Mouse (Mus musculus): Measurements from ENCODE around the gene Mob3b.
"Not testable (repeated sequence)": the region's sequence is repeated elsewhere in the genome, so short reads cannot be mapped to it uniquely, and the experiment has no call there.

Gene Mob3b

DNA sequence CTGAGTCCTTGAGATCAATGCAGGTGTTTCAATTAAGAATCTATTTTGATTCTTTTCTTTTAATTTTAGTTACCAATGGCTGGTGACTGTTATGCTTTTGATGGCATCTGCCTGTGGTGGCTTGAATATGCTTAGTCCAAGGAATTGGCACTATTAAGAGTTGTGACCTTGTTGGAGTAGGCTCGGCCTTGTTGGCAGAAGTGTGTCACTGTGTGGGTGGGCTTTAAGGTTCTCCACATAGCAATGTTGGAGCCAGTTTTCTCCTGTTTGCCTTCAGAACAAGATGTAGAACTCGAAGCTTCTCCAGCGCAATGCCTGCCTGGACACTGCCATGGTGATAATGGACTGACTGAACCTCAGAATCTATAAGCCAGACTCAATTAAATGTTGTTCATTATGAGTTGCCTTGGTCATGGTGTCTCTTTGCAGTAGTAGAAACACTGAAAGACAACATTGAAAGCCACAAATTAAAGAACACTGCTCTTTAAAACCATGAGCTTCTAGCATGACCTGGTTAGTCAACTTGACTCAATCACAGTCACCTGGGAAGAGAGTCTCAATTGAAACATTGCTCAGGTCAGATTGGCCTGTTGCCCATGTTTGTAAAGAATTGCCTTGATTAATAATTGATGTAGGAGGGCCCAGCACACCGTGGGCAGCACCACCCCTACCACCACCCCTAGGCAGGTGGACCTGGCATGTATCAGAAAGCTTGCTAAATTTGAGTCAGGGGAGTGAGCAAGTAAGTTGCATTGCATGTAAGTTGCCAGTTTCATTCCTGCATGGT lies 180.2 kb downstream of the Mob3b start:
- in situ Hi-C loops (cut with MboI, MseI): no loop called here

DNA sequence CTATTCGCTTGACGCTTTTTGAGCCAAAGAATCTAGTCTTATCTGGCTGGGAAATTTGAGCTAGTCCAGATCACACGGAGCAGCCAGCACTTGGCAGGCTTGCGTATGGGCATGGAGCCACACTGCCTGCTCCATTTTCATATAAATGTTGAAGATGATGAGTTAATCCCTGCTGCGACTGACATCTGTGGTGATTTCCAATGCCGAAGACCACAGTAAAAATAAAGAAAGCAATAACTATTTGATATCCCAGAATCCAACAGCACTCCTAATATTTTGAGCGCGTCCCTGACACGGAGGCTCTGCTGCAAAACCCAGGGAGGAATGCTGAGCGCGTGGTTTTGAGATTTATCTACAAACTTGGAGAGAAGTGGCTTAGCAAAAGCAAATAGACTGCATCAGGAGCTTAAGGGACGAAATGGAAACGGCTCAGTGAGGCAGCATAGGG lies 180.9 kb downstream of the Mob3b start:
- in situ Hi-C loops (cut with MboI, MseI): no loop called here

DNA sequence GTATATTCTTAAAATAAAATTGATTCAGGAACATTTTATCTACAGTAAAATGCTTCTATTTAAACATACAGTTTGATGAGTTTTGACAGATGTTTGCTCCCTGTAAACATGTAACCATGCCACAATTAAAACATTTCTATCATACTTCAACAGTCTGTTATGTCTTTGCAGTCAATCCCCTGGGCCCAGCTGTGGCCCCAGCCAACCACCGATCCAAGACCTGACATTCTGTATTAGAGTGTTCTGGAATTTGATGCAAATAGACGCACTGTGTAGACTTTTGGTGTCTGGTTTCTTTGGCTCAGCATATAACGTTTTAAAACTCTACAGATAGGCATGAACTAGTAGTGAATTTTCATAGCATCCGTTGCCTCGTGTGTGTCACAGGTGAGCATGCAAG lies 182.5 kb downstream of the Mob3b start:
- in situ Hi-C loops (cut with MboI, MseI): no loop called here

DNA sequence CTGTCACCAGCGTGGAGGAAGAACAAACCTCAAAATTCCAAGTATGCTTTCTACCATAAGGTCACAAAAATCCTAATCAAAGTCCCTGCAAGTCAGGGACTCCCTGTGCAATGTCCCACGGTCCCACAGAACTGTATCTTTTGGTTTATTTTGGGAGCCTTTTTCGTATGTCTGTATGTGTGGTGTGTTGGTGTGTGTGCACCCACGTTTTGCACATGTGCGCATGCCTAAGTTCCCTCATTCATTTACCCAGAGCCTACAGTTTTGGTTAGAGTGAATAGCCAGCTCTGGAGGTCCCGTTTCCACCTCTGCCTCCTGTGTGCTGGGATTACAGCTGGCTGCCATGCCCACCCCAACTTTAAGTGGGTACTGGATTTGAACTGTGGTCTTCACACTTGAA lies 189.7 kb downstream of the Mob3b start:
- in situ Hi-C loops (cut with MboI, MseI): no loop called here

DNA sequence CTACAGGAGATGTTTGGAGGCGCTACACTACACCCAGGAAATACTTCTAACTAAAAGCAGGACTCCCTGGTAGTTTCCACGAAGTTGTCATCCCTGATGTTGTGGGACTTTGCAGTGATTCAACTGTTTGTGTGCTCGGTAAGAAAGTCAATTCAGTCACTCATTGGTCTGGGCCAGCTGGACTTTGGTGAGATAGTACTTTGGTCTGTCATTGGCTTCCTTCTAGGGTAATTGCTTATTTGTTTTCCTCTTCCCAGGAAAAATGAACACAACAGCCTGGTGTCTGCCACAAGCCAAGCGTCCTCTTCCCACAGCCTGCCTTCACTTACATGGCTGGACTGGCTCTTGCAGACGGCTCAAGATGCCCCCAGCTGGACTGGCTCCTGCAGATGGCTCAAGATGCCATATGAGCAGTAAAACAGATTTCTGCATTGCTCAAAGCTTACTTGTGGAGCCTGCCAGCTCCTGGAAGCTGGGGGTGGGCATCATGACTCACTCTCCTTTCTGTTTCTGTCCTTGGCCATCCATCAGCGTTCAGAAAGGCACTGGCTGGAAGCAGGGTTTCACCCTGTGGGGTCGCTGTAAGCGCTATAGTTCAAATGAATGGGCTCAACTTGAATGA lies 190.8 kb downstream of the Mob3b start:
- in situ Hi-C loops (cut with MboI, MseI): no loop called here

DNA sequence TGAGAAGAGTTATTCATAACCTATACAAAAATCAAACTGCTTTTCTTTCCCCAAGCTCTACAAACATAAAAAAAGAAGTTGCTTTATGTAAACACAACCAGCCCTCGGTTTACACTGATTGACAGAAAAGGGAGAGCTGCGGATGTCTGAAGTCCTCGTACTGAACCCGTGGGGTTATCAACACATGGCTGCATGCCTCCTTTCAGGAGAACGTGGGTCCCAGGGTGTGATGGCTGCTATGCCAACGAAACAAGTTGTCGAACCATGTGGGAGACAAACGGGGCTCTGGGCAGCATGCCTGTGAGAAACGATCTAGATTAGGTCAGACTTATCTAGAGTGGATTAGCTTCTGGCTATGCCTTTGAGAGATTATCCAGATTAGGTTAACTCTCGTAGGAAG lies 192.4 kb downstream of the Mob3b start:
- in situ Hi-C loops (cut with MboI, MseI): no loop called here

DNA sequence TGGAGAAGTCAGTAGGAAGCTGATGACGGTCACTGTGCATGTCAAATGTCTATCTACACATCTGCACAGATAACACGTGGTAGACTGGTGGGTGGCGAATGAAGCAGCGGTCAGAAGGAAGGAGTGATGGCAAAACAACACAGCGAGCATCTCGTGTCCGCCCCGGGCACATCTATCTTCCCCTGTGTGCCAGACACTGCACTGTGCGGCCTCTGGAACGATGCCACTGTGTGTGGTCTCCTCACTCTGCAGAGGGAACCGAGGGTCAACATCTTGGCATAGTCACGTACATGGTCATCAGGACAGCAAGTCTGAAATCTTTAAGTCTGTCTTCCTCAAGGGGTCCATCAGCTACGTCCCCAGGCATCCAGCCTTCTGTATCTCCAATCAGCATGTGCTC lies 193.3 kb downstream of the Mob3b start:
- in situ Hi-C loops (cut with MboI, MseI): no loop called here

DNA sequence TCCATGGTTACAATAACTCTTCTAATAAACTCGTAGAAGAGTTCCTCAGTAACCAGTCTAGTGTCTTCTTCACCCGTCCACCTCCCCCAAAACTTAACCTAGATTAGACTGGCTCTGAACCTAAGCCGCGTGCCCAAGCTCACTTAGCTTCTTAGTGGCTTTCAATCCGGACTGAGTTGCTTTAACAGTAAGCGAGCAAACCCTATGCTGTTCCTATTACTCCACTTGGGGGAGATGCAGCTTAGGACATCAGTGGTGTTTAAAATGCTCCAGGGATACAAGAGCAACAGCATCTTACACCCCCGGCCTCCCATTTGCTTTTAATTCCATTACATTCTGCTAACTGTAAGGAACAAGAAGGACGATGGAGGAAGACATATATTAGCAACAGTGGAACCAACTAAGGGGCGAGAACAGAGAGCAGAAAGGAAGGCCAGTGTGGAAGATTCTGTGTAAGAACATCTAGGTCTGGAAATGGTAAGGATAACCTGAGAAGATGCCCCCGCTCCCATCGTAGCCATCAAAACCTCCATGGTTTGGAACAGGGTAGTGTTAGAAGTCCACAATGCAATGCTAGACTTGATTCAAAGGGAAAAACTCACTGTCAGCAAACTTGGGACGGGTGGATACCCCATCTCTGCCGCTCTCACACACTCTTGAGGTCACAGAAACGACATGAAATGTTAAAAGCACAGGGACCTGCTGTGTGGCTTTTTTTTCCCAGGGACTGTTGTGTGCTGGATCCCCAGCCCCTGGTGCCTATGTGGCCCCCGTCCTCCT lies 196.3 kb downstream of the Mob3b start:
- in situ Hi-C loops (cut with MboI, MseI): no loop called here

DNA sequence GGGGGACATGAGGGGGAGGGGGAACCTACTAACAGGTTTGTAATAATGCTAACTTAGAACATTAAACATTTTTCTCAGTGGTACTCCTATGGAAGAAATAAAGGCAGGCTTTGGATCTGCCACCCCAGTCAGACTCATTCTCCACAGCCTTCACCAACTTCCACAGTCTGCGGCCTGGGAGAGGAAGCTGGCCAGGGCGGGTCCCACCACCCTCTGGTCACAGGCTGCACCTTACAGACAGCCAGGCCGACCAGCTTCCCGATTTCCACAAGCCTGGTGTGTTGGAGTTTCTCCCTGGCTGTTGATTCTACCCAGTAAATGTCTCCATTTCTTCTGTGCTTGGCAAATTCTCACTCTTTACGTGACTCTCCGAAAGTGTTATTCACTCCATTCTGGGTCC lies 197.8 kb downstream of the Mob3b start:
- in situ Hi-C loops (cut with MboI, MseI): loop anchor here (5.0 kb wide), 1 partner anchor 203 kb away; no protein-coding TSS in a partner anchor

DNA sequence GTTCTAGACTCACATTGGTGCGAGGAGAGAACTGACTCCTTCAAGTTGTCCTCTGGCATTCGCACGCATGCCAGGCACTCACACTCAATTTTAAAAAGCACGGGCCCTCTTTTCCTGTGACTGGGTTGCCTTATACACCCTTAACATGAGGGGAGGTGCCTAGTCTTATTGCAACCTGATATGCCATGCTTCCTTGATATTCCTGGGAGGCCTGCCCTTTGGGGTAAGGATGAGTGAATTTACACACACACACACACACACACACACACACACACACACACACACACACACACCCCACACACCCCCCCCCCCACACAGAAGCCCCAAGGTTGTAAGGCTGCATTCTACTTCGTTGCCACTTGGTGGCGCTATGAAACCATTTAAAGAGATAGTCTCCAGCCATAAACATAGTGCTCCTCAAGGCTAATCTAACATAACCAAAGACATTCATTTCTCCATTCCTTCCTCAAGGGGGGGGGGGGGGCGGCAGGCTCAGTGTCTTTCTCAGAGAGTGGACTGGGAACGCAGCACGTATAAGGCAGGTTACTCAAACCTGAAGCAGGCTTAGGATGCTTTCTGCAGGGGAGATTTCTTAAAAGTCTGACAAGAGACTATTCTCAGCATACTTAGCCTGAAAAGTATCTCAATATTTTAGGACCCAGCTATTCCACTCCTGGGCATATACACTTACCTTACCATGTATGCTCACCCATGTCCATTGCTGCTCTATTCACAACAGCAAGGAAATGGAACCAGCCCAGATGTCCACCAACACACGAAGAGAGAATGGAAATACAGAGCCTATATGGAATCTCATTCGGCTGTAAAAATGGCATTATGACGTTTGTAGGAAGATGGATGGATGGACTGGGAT lies 198.9 kb downstream of the Mob3b start:
- in situ Hi-C loops (cut with MboI, MseI): loop anchor here (5.0 kb wide), 1 partner anchor 204 kb away; no protein-coding TSS in a partner anchor

DNA sequence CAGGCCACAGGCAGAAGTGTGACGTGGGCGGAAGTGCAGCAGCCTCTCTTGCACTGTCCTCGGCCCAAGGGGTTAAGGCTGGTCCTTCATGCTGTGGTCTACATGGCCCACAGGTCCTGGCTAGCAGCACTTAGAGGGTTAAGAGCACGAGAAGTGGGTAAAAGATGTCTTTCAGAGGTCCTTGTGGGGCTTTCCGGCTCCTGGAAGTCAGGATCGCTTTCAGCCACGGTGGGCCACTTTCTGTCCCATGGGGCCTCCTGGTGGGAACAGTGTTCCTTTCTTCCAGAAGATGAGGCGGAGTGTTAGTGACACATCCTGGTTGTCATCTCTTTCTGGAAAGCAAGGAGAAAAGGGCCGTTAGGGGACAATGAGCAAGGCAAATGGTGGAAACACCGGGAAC lies 203.6 kb downstream of the Mob3b start:
- in situ Hi-C loops (cut with MboI, MseI): no loop called here

DNA sequence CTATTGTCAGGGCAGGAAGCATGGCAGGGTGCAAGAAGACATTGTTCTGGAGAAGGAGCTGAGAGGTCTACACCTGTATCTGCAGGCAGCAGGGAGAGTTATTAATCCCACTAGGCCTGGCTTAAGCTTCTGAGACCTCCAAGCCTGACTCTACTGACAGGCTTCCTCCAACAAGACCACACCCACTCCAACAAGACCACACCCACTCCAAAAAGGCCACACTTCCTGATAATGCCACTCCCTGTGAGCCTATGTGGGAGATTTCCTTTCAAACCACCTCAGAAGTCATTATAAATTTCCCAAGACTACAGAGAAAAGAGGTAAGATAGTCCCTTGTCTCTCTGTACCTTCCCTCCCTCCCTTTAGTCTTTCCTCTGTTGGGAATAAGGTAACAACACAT lies 210.1 kb downstream of the Mob3b start:
- in situ Hi-C loops (cut with MboI, MseI): no loop called here

DNA sequence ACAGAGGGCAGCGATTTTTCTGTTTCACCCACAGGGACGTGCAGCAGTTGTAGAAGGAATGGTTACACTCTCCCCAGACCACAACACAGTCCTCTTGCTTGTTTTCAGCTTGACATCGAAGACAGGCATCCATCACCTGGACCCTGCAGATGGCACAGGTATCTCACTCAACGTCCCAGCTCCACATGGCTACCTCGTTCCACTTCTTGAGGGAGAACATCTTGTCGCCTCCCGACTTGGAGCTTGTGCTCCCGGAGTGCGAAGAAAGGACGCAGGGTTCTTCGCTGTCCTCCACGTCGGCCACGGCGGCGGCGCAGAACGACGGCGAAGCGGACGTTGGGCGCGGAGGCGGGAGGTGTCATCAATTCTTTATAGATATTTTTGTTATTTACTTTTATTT lies 216.2 kb downstream of the Mob3b start:
- in situ Hi-C loops (cut with MboI, MseI): no loop called here

DNA sequence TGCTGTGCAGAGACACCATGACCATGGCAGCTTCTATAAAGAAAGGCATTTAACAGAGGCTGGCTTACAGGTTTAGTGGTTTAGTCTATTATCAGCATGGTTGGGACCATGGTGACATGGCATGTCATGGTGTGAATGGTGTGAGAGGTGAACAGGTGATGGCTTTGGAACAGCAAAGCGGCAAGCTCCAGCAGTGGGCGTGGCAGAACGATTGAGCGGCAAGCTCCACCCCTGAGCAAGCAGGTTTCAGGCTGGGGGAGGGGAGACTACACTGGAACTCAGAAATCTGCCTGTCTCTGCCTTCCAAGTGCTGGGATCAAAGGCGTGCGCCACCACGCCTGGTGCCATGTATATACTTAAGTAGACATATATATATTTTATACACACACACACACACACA lies 228.9 kb downstream of the Mob3b start:
- in situ Hi-C loops (cut with MboI, MseI): not testable (repeated sequence)

DNA sequence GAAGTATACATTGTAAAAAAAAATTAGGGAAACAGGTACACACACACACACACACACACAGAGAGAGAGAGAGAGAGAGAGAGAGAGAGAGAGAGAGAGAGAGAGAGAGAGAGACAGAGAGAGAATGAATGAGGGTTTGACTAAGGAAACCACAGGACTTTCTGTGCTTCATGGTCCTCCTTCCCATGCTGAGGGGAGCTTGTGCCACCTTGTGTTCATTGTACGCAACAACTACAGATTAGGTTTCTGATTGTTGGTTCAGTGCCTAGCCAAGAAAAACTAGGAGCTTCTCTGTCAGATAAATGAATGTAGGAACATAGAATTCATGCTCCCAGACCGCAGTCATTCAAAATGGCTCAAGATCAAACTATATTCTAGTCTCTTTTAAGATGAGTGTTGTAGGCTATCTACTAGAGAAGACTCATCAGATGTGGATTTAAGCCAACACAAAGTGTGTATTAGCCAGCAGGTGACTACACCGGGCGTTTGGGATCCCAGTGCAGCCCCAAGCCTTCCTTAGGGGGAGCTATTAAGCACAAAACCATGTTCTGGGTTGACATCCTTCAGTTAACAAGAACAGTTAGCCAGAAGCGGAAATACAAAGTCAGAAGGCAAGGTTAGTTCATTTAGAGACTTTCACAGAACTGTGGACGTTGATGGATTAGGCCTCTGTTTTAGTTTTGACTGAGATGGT lies 235.0 kb downstream of the Mob3b start:
- in situ Hi-C loops (cut with MboI, MseI): no loop called here

DNA sequence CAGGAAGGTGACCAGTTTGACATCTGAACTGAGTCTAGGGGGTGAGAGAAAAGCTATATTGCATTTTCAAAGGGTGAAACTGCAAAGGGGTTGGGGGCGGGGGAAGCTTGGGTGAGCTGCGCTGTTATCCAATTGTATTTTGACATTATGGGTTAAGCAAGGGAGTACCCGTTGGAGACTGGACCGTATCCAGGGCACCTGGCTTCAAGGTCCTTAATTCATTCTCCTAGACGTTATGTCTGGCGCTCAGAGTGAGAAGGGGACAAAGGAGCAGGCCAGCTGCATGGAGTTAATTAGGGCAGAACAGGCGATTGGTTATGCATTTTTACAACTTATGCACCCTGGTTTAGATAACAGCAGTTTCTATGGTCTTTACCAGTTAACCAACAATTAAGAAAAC lies 239.9 kb downstream of the Mob3b start:
- in situ Hi-C loops (cut with MboI, MseI): no loop called here

DNA sequence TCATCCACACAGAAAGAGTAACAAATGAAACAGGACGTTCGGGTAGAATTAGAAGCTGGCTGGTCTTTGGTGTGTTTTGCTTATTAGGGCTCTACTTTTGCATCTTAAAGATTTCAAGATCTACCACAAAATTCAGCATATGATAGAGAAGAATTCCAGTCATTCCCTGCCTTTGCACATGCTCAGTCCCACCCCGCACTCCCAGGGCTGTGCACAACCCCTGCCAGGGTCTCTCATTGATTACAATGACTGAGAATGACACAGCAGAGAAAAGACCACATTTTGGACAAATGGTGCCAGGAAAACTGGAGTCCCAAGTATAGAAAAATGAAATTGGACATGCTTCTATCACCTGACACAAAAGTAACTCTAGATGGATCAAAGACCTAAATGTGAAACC lies 245.1 kb downstream of the Mob3b start:
- in situ Hi-C loops (cut with MboI, MseI): no loop called here

DNA sequence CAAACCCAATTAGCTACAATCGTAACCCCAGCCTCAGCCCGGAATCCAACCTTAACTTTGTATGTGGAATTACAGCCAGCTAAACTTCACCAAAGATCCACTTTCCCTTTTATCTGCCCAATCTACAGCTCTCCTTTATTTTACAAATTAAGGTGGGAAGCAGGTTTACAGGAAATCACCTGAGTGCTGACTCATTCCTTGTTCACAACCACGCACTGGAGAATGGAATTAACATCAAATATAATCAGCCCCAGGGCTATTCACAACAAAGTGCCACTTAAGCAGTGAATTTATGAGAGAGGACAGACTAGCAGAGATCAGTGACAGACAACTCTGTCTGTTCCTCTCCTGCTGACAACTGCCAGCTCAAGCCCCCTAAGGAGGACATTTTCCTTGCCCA lies 245.9 kb downstream of the Mob3b start:
- in situ Hi-C loops (cut with MboI, MseI): no loop called here

DNA sequence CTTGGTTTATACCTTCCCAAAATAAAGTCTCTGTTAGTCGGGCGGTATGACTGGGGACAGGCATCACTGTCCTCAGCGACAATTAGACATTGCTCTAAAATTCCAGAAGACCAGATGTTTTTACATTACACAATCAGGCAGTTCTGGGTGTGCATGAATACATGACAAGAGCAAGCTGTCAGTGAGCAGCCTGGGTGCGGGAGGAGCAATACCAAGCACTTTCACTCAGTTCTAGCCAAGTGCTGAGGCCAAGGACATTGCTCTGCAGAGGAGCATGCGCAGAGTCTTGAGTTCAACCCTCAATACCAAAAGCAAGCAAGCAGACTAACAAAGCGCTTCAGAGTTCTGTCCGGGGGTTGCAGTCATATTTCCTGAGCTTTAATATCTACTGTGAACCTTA lies 249.2 kb downstream of the Mob3b start:
- in situ Hi-C loops (cut with MboI, MseI): loop anchor here (10.0 kb wide), 1 partner anchor 123 kb away; no protein-coding TSS in a partner anchor

DNA sequence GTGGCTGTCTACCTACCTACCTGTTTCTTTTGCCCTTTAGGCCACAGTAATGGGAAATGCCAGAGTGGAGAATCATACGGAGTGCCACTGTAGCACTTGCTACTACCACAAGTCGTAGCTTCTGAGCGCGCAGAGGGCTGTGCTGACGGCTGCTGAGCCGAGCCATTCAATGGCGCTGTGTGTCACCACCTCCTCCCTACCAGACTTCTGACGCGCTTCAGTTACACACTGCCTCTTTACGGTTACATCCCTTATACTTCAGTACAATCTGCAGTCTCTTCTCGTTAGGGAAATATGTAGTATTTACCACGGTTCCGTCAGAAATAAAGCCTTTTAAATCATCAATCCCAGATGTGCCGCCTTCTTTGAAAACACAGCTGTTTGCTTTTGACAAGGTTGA lies 250.3 kb downstream of the Mob3b start:
- in situ Hi-C loops (cut with MboI, MseI): loop anchor here (10.0 kb wide), 1 partner anchor 122 kb away; no protein-coding TSS in a partner anchor

DNA sequence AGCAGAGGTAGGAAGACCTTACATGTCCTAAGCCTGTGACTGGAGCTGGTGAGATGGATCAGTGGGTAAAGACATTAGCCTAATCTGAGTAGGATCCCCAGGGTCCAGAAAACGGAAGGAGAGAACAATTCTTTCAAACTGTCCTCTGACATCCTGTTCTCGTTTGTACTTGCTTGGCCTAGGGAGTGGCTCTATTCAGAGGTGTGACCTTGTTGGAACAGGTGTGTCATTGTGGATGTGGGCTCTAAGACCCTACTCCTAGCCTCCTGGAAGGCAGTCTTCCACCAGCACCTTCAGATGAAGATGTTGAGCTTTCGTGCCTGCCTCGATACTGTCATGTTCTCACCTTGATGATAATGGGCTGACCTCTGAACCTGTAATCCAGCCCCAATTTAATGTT lies 251.1 kb downstream of the Mob3b start:
- in situ Hi-C loops (cut with MboI, MseI): loop anchor here (10.0 kb wide), 1 partner anchor 121 kb away; no protein-coding TSS in a partner anchor

Data from T-helper 2 cell (primary cell).